Mouse (Mus musculus) limb, embryonic 15.5 days (tissue): ENCODE data around the gene Gm17067. TPM values are rescaled to one million over a fixed set of nuclear protein-coding genes. Genes with fewer than 3 reads are reported as not detected.
"Not testable (repeated sequence)": the region's sequence is repeated elsewhere in the genome, so short reads cannot be mapped to it uniquely, and the experiment has no call there.

Source experiments
- ATAC-seq: fragments of 200-750 bp; cut with Nextera tagmentation; 2 replicates; pipeline ENCODE4 v1.8.0; 2017; ENCODE audit warnings: low read depth, moderate TSS enrichment; ENCODE audit not compliant: insufficient number of reproducible peaks, low FRiP score, low TSS enrichment
- H3K27ac ChIP-seq: fragments of 300-500 bp; sonication (generic); 2 replicates; pipeline ENCODE4 v1.5.1; 2015; ENCODE audit warnings: moderate library complexity, mild to moderate bottlenecking, inconsistent platforms
- H3K27me3 ChIP-seq: fragments of 300-500 bp; sonication (generic); 2 replicates; pipeline ENCODE4 v1.6.1; 2015; ENCODE audit warnings: inconsistent platforms
- H3K36me3 ChIP-seq: fragments of 300-500 bp; sonication (generic); 2 replicates; pipeline ENCODE4 v1.6.1; 2015; ENCODE audit warnings: inconsistent platforms
- H3K4me1 ChIP-seq: fragments of 300-500 bp; sonication (generic); 2 replicates; pipeline ENCODE4 v1.6.1; 2015; ENCODE audit warnings: inconsistent platforms
- H3K4me2 ChIP-seq: fragments of 300-500 bp; sonication (generic); 2 replicates; pipeline ENCODE4 v1.6.1; 2015; ENCODE audit warnings: mild to moderate bottlenecking, inconsistent platforms
- H3K4me3 ChIP-seq: fragments of 300-500 bp; sonication (generic); 2 replicates; pipeline ENCODE4 v1.5.1; 2015; ENCODE audit warnings: mild to moderate bottlenecking, inconsistent platforms
- H3K9ac ChIP-seq: fragments of 300-500 bp; sonication (generic); 2 replicates; pipeline ENCODE4 v1.6.1; 2015; ENCODE audit warnings: inconsistent platforms
- H3K9me3 ChIP-seq: fragments of 300-500 bp; sonication (generic); 2 replicates; pipeline ENCODE4 v1.6.1; 2016; ENCODE audit warnings: inconsistent platforms
- WGBS: fragments of 180-500 bp; shearing (Covaris S2); methylation state at CpG from one replicate; pipeline ENCODE4 v1.1.7; 2015; 5-methylcytosine and 5-hydroxymethylcytosine counted together
- polyA plus RNA-seq: library from polyadenylated mRNA; unstranded; fragments of >200 nt; fragmentation: Nextera tagmentation; extraction: Ambion mirVana; gene quantifications from 2 replicates; pipeline ENCODE4 v1.2.1, GENCODE M21; 2015

Gm17067 gene
- polyA plus RNA-seq = not detected in 2 replicates

GRCm38 (mm10) chr7:42726917-42727316 is at the start of gene Gm17067:
TSS of gene Gm17067 (minus strand) at chr7:42727017.
- not testable (repeated sequence) for H3K27ac ChIP-seq, H3K4me3 ChIP-seq, H3K36me3 ChIP-seq, ATAC-seq, H3K9ac ChIP-seq, H3K4me2 ChIP-seq, H3K4me1 ChIP-seq, H3K9me3 ChIP-seq, H3K27me3 ChIP-seq
- 85% methylated on average over 4 of the region's 4 CpGs for WGBS

GRCm38 (mm10) chr7:42749836-42750235 is 23.0 kb upstream of the Gm17067 start:
- Histone ChIP-seq H3K9ac (no peak overlapping the region), H3K9me3 (no peaks in the 10 kb centered on the region), H3K27ac (no peak overlapping the region), H3K4me2 (no peak overlapping the region), H3K36me3 (no peaks in the 10 kb centered on the region), H3K27me3 (no peaks in the 10 kb centered on the region), H3K4me3 (no peak overlapping the region), H3K4me1 (no peaks in the 10 kb centered on the region)
- ATAC-seq = no peak
- 50% methylated on average over 20 of the region's 20 CpGs for WGBS

- Histone ChIP-seq H3K4me1 (no peaks in the 10 kb centered on the region), H3K9ac (no peak overlapping the region), H3K27ac (no peak overlapping the region), H3K27me3 (no peaks in the 10 kb centered on the region), H3K9me3 (no peaks in the 10 kb centered on the region; the same call in none of the 2 replicates), H3K4me3 (no peak overlapping the region), H3K36me3 (no peaks in the 10 kb centered on the region), H3K4me2 (no peak overlapping the region)
- ATAC-seq = no peak
- 83% methylated on average over 10 of the region's 10 CpGs for WGBS
Observed at GRCm38 (mm10) chr7:42738536-42739210, 11.9 kb upstream of the Gm17067 start.

- not testable (repeated sequence) for ATAC-seq, H3K9me3 ChIP-seq, H3K36me3 ChIP-seq, H3K27me3 ChIP-seq, H3K4me1 ChIP-seq
- 0 out of 2 replicates have a peak overlapping the region, but pooled peaks have one; percentile 71 for H3K27ac ChIP-seq
- 3% methylated on average over 4 of the region's 4 CpGs for WGBS
- H3K4me3 ChIP-seq = peak overlapping the region; percentile 57
- H3K4me2 ChIP-seq = peak overlapping the region; percentile 44
- peak overlapping the region; percentile 45; the same call in 1 of the 2 replicates for H3K9ac ChIP-seq
Observed at GRCm38 (mm10) chr7:42693251-42693650, 33.6 kb downstream of the Gm17067 start.

DNA sequence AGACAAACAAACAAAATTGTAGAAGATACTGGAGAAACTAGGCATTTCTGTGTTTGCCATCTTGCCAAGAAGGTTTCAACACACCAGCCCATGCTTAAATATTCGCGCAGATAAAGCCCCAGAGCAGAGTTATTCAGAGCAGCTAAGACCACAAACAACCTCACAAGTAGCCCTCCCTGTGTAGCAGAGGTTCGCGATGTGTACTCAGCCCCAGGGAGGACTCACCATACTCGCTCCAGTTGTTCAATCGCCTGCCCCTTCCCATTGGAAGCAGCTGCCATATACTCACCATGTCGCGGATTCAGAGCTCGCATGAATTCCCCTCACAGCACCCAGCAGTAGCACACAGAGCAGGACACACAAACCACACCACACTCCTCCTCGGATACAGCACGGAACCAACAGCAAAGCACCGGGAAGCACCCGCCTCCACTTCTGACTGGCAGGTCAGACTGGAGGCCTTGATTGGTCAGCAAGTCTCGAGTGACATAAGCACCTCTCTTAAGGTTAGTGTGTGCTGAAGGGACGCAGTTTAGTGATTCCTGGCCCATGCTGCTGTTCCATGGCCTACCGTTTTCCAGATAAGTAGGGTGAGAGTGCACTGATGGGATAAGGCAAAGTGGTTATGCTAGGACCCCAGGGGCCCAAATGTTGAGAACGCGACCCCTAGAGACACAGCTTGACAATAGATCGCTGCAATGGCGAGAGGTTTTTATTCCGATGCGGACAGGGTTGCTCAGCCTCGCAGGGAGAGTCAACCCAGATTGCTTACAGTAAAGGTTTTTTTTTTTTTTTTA is 34.3 kb downstream of the Gm17067 start, which contains the start of gene Zfp975:
Gene Zfp975 (minus strand): TSS at position 381 of the 797 bp plus-strand sequence.
- not testable (repeated sequence) for H3K27me3 ChIP-seq, H3K36me3 ChIP-seq, H3K9me3 ChIP-seq, H3K4me1 ChIP-seq
- WGBS = under 1% methylated on average over 23 of the region's 23 CpGs
- Histone ChIP-seq H3K9ac (peak within 1 kb of the TSS; percentile 45; the same call in 1 of the 2 replicates), H3K4me3 (peak within 1 kb of the TSS; percentile 57), H3K4me2 (peak within 1 kb of the TSS; percentile 44), H3K27ac (peak within 1 kb of the TSS; percentile 71)
- ATAC-seq = peak; percentile 99

- H3K36me3 ChIP-seq, H3K4me1 ChIP-seq, H3K9me3 ChIP-seq, H3K27ac ChIP-seq, ATAC-seq, H3K9ac ChIP-seq, H3K4me2 ChIP-seq, H3K27me3 ChIP-seq, H3K4me3 ChIP-seq: not testable (repeated sequence)
- 95% methylated on average over 6 of the region's 6 CpGs for WGBS
Observed at GRCm38 (mm10) chr7:42680081-42680480, 46.7 kb downstream of the Gm17067 start.

DNA sequence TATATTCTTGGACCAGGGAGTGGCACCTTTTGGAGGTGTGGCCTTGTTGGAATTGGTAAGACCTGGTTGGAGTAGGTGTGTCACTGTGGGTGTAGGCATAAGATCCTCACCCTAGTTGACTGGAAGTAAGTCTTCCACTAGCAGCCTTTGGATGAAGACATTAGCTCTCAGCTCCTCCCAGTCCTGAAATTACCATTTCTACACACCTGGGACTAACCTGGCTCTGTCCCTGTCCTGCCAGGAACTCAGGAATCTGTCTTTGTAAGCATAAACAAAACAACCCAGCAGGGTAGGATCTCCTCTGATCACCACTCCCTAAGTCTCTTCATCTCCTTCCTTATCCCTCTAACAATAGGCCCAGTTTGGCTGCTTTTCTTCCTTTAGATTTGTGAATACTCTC is 47.2 kb downstream of the Gm17067 start:
- H3K9ac ChIP-seq, H3K4me3 ChIP-seq, H3K36me3 ChIP-seq, H3K27me3 ChIP-seq, H3K9me3 ChIP-seq, H3K27ac ChIP-seq, ATAC-seq, H3K4me2 ChIP-seq, H3K4me1 ChIP-seq: not testable (repeated sequence)

GRCm38 (mm10) chr7:42660140-42660539 is 66.7 kb downstream of the Gm17067 start:
- ATAC-seq, H3K4me1 ChIP-seq, H3K9ac ChIP-seq, H3K4me3 ChIP-seq, H3K27me3 ChIP-seq, H3K9me3 ChIP-seq, H3K4me2 ChIP-seq, H3K27ac ChIP-seq: not testable (repeated sequence)
- 72% methylated on average over 5 of the region's 5 CpGs for WGBS
- peaks cover 21% of the 10 kb centered on the region for H3K36me3 ChIP-seq

Other genes with a start within 250 kb of the Gm17067 start
- gene Zfp141, start 221.3 kb downstream of the Gm17067 start, polyA plus RNA-seq = 9.3 and 10.4 TPM in 2 replicates
- gene Gm21028, start 148.4 kb downstream of the Gm17067 start, polyA plus RNA-seq = not detected in 2 replicates
- gene Zfp977, start 134.5 kb downstream of the Gm17067 start, polyA plus RNA-seq = 1.5 TPM in 2 replicates
- gene Zfp976, start 84.4 kb downstream of the Gm17067 start, polyA plus RNA-seq = 2.8 and 3.0 TPM in 2 replicates
- 6.9 and 7.6 TPM in 2 replicates for gene Zfp975, start 34.3 kb downstream of the Gm17067 start, polyA plus RNA-seq
- not detected in 2 replicates for gene Vmn2r62, start 66.5 kb upstream of the Gm17067 start, polyA plus RNA-seq
- gene Gm2381, start 140.2 kb upstream of the Gm17067 start, polyA plus RNA-seq = not detected in 2 replicates
- not detected in 2 replicates for gene Vmn2r63, start 206.8 kb upstream of the Gm17067 start, polyA plus RNA-seq